Mouse (Mus musculus): ENCODE results near the gene 2310003L06Rik. TPM values are rescaled to one million over a fixed set of nuclear protein-coding genes. Genes with fewer than 3 reads are reported as not detected.

Gene 2310003L06Rik
- total RNA-seq (2022): not detected

- no peak for DNase-seq (ENCODE audit: low spot score)
These were observed at the start of gene 2310003L06Rik, which contains the start of gene Gm28434 for GRCm38 (mm10) chr5:87969201-87969600. TSS of gene 2310003L06Rik (plus strand) at chr5:87969459. TSS of gene Gm28434 (plus strand) at chr5:87969517.

- DNase-seq (ENCODE audit: low spot score): no peak
These were observed 43.9 kb upstream of the 2310003L06Rik start, which contains the start of gene Csn3 for GRCm38 (mm10) chr5:87925372-87925771. TSS of gene Csn3 (plus strand) at chr5:87925579.

GRCm38 (mm10) chr5:87931603-87932002 lies 37.7 kb upstream of the 2310003L06Rik start:
- no peak for DNase-seq (ENCODE audit: low spot score)

GRCm38 (mm10) chr5:87940752-87941151 lies 28.5 kb upstream of the 2310003L06Rik start:
- DNase-seq (ENCODE audit: low spot score): no peak

- no peak for DNase-seq (ENCODE audit: low spot score)
These were observed 26.7 kb upstream of the 2310003L06Rik start for GRCm38 (mm10) chr5:87942515-87942914.

GRCm38 (mm10) chr5:87951836-87952235 lies 17.4 kb upstream of the 2310003L06Rik start:
- DNase-seq (ENCODE audit: low spot score): no peak

- no peak for DNase-seq (ENCODE audit: low spot score)
These were observed 9.9 kb downstream of the 2310003L06Rik start, which contains the start of gene Cabs1 for GRCm38 (mm10) chr5:87979139-87979538. TSS of gene Cabs1 (plus strand) at chr5:87979439.

- no peak for DNase-seq (ENCODE audit: low spot score)
These were observed 13.4 kb downstream of the 2310003L06Rik start for GRCm38 (mm10) chr5:87982468-87983214.

- no peak for DNase-seq (ENCODE audit: low spot score)
These were observed 33.0 kb downstream of the 2310003L06Rik start, which contains the start of gene Smr3a for GRCm38 (mm10) chr5:88002249-88002648. TSS of gene Smr3a (plus strand) at chr5:88002549.

- no peak for DNase-seq (ENCODE audit: low spot score)
These were observed 36.0 kb downstream of the 2310003L06Rik start for GRCm38 (mm10) chr5:88005241-88005640.

Other genes with a start within 250 kb of the 2310003L06Rik start
- gene Csn1s2a, start 194.9 kb upstream of the 2310003L06Rik start, total RNA-seq (2022): not detected
- gene Csn1s2b, start 161.4 kb upstream of the 2310003L06Rik start, total RNA-seq (2022): not detected
- gene Prr27, start 143.8 kb upstream of the 2310003L06Rik start, total RNA-seq (2022): not detected
- not detected for gene Odam, start 84.4 kb upstream of the 2310003L06Rik start, total RNA-seq (2022)
- not detected for gene Csn3, start 43.9 kb upstream of the 2310003L06Rik start, total RNA-seq (2022)
- not detected for gene Gm28434, start 58 bp downstream of the 2310003L06Rik start, total RNA-seq (2022)
- not detected for gene Cabs1, start 10.0 kb downstream of the 2310003L06Rik start, total RNA-seq (2022)
- not detected for gene Smr3a, start 33.1 kb downstream of the 2310003L06Rik start, total RNA-seq (2022)
- not detected for gene Smr2, start 117.1 kb downstream of the 2310003L06Rik start, total RNA-seq (2022)
- gene Gm11116, start 142.1 kb downstream of the 2310003L06Rik start, total RNA-seq (2022): not detected
- not detected for gene Gm11115, start 184.6 kb downstream of the 2310003L06Rik start, total RNA-seq (2022)